Mouse (Mus musculus) heart, embryonic 13.5 days (tissue): ENCODE results near the gene Smim8. TPM values are rescaled to one million over a fixed set of nuclear protein-coding genes. Genes with fewer than 3 reads are reported as not detected.

Source experiments
- polyA plus RNA-seq: library from polyadenylated mRNA; unstranded; fragments of >200 nt; fragmentation: Nextera tagmentation; extraction: Ambion mirVana; gene quantifications from 2 replicates; pipeline ENCODE4 v1.2.1, GENCODE M21; 2015

Gene Smim8
- polyA plus RNA-seq, 1 experiment from 2014 or later, result 58.9 TPM

Other genes starting within 250 kb of the Smim8 start
- gene Akirin2, start 227.5 kb downstream of the Smim8 start, polyA plus RNA-seq, result 36.9 and 37.4 TPM in 2 replicates
- gene Orc3, start 163.5 kb downstream of the Smim8 start, polyA plus RNA-seq, result 61.5 and 66.8 TPM in 2 replicates
- 44.6 and 50.8 TPM in 2 replicates for gene Rars2, start 163.5 kb downstream of the Smim8 start, polyA plus RNA-seq
- gene Slc35a1, start 91.0 kb downstream of the Smim8 start, polyA plus RNA-seq, result 43.9 and 45.4 TPM in 2 replicates
- 0.24 TPM in 1 of 2 replicates, not detected in the other for gene Cfap206, start 48.2 kb downstream of the Smim8 start, polyA plus RNA-seq
- gene Gm136, start 22.2 kb downstream of the Smim8 start, polyA plus RNA-seq, result not detected in 2 replicates
- 11.3 and 12.2 TPM in 2 replicates for gene Zfp292, start 104.5 kb upstream of the Smim8 start, polyA plus RNA-seq
- not detected in 2 replicates for gene Cga, start 115.4 kb upstream of the Smim8 start, polyA plus RNA-seq